In genomic region chr1:166899238-166899637, GRCm38 (mm10) we compare ENCODE assay signal across 19 mouse cellular contexts.
DNase-seq lines count a peak whose midpoint lies in the region; ATAC-seq lines count a peak whose summit lies in the region.
"Had no signal": no experiment of that assay in that cellular context is flagged by ENCODE, and none has a peak within 500 bp of the region (broad histone marks: within the 10 kb centered on the region; RNA-seq: fewer than 3 reads in every experiment).

No protein-coding gene starts in this region.

- H3K9ac ChIP-seq in heart, embryonic 12.5 days: no peak overlapping the region
- H3K9ac ChIP-seq in kidney, embryonic 16.5 days (replicated peaks; ENCODE audit: low read length): no peak overlapping the region
- H3K9ac ChIP-seq: embryonic facial prominence, embryonic 13.5 days; forebrain, embryonic 12.5 days had no signal

- H3K27ac ChIP-seq in heart, embryonic 12.5 days (ENCODE audit: poor library complexity, severe bottlenecking): no peak overlapping the region
- H3K27ac ChIP-seq in kidney, embryonic 16.5 days (ENCODE audit: low read length): no peak overlapping the region
- H3K27ac ChIP-seq: embryonic facial prominence, embryonic 13.5 days; forebrain, embryonic 12.5 days had no signal

- H3K36me3 ChIP-seq in heart, embryonic 12.5 days: no peaks in the 10 kb centered on the region
- no peaks in the 10 kb centered on the region for H3K36me3 ChIP-seq in kidney, embryonic 16.5 days (ENCODE audit: insufficient read depth, low read length)
- H3K36me3 ChIP-seq in splenic B cell, adult 2 months (ENCODE audit: control insufficient read depth, insufficient read depth, low read length, poor library complexity, severe bottlenecking): no peaks in the 10 kb centered on the region
- H3K36me3 ChIP-seq: embryonic facial prominence, embryonic 13.5 days; forebrain, embryonic 12.5 days had no signal

- no peaks in the 10 kb centered on the region for H3K9me3 ChIP-seq in heart, embryonic 12.5 days (replicated peaks)
- H3K9me3 ChIP-seq in kidney, embryonic 16.5 days (ENCODE audit: low read length): no peaks in the 10 kb centered on the region
- H3K9me3 ChIP-seq: embryonic facial prominence, embryonic 13.5 days; forebrain, embryonic 12.5 days had no signal

- no peak overlapping the region for H3K4me2 ChIP-seq in heart, embryonic 12.5 days
- H3K4me2 ChIP-seq in kidney, embryonic 16.5 days (replicated peaks; ENCODE audit: low read depth, low read length): no peak overlapping the region
- H3K4me2 ChIP-seq: embryonic facial prominence, embryonic 13.5 days; forebrain, embryonic 12.5 days had no signal

- no peaks in the 10 kb centered on the region for H3K4me1 ChIP-seq in heart, embryonic 12.5 days (replicated peaks)
- peaks cover 5% of the 10 kb centered on the region for H3K4me1 ChIP-seq in kidney, embryonic 16.5 days (ENCODE audit: insufficient read depth, low read length)

- no peak overlapping the region for H3K4me3 ChIP-seq in heart, embryonic 12.5 days
- H3K4me3 ChIP-seq in kidney, embryonic 16.5 days (ENCODE audit: low read length): no peak overlapping the region
- H3K4me3 ChIP-seq: embryonic facial prominence, embryonic 13.5 days; forebrain, embryonic 12.5 days had no signal

- no peak for ATAC-seq in heart, embryonic 12.5 days (ENCODE audit: insufficient number of reproducible peaks, low FRiP score)
- no peak for ATAC-seq in kidney, embryonic 16.5 days (ENCODE audit: low FRiP score, low TSS enrichment)
- ATAC-seq: activated CD4-positive, CD25-positive, alpha-beta regulatory T cell, adult 4 months; forebrain, embryonic 16.5 days; hindbrain, embryonic 16.5 days had no signal

- 67% methylated on average over 6 of the region's 6 CpGs for WGBS in heart, embryonic 12.5 days
- 56% methylated on average over 6 of the region's 6 CpGs for WGBS in kidney, embryonic 16.5 days

- peaks cover 8% of the 10 kb centered on the region; the same call in 1 of the 2 replicates for H3K27me3 ChIP-seq in heart, embryonic 12.5 days (replicated peaks)
- no peaks in the 10 kb centered on the region for H3K27me3 ChIP-seq in kidney, embryonic 16.5 days (ENCODE audit: insufficient read depth, low read length)
- H3K27me3 ChIP-seq in splenic B cell, adult 2 months (ENCODE audit: control insufficient read depth, insufficient read depth, low read length, poor library complexity, severe bottlenecking): no peaks in the 10 kb centered on the region
- H3K27me3 ChIP-seq: embryonic facial prominence, embryonic 13.5 days; forebrain, embryonic 12.5 days had no signal

- peak; percentile 91 for DNase-seq in heart, adult 11 months
- DNase-seq in kidney, adult 9 months: peak; percentile 1
- peak; percentile 3 for DNase-seq in thymus, postnatal 14 days
- no peak for DNase-seq in thymus, postnatal 4 days
- peak; percentile 15 for DNase-seq in splenic B cell, adult 2 months (ENCODE audit: low read depth, low spot score)
- no peak for DNase-seq in gastrocnemius, postnatal 25 days
- DNase-seq: adrenal gland, postnatal 14 days; cerebellum, adult 18-20 months; cerebellum, adult 9-11 months; cerebellum, postnatal 36 days; gastrocnemius, postnatal 10 days; heart, postnatal 36 days had no signal

Comparison
In these comparisons a context has a peak if more than half of its experiments do, and no peak if none do; other contexts are left out.
1. DNase-seq: peak in heart, adult 11 months (single experiment), kidney, adult 9 months (single experiment), thymus, postnatal 14 days (single experiment) and splenic B cell, adult 2 months (single experiment); none in thymus, postnatal 4 days (single experiment) and gastrocnemius, postnatal 25 days (single experiment).